Mouse (Mus musculus) testis, adult 2 months (tissue): ENCODE results near the gene 1110032A03Rik.

Source experiments
- CTCF ChIP-seq: fragments of 200-500 bp; IDR thresholded peaks from 2 replicates; pipeline ENCODE4 v1.5.1; 2012; ENCODE audit warnings: low read depth, mild to moderate bottlenecking, inconsistent platforms, low read length, moderate library complexity; ENCODE audit not compliant: control insufficient read depth, insufficient read depth, insufficient replicate concordance
- POLR2A ChIP-seq: fragments of 200-500 bp; IDR thresholded peaks from 2 replicates; pipeline ENCODE4 v1.6.1; 2012; ENCODE audit warnings: low read depth, mild to moderate bottlenecking, inconsistent platforms, low read length, moderate library complexity; ENCODE audit not compliant: control insufficient read depth

DNA sequence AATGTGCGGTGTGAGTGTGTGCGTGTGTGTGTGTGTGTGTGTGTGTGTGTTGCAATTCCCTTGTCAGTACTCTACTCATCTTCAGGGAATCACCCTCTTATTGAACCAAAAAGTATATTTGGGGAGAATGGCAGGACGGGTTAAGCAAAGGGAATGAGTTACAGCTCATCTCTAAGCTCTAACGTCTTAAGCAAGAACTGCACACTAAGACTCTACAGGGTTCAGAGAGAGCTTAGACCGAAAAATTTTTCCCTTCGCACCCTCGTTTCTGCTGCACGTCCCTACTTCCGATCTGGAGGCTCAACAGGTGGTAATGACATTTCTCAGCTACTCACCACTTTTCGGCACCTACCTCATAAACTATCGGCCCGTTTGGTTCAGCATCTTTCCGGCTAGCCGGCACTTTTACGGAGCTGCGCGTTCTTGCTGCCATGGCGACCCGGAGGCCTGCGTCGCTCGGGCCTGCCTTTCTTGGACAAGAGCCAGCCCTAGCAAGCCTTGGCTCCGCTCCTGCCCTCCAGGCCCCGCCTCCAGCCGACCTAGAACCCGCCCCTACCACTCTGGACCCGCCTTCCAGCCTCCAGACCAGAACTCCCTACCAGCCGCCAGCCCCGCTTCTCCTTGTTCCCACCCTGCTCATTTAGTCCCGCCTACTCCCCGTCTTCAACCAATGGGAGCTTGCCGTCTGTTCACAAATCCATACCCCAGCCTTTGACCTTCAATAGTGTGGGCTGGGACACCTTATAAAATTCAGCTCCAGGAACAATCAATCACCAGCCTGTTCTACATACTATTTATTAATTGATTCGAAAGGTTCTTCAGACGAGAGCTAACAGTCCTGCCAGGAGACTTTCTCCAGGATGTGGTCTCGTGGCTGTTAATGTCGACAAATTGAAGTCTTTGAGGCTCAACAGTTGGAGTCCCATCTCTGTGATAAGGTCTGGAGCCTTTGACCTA, 36.1 kb downstream of the 1110032A03Rik start, which contains the start of gene Dixdc1:
- no peak for TF ChIP-seq CTCF
- TF ChIP-seq POLR2A, result peak; percentile 46; the same call in 1 of the 2 replicates
